Mouse (Mus musculus) urinary bladder, postnatal 4 days (tissue): ENCODE data around the gene Emc7.

Experiments used
- DNase-seq, 2 experiments: peaks; one replicate each; pipeline ENCODE4 v3.0.0; 2021 to 2022; ENCODE audit warnings: low spot score in 2 of 2

Gene Emc7

DNA sequence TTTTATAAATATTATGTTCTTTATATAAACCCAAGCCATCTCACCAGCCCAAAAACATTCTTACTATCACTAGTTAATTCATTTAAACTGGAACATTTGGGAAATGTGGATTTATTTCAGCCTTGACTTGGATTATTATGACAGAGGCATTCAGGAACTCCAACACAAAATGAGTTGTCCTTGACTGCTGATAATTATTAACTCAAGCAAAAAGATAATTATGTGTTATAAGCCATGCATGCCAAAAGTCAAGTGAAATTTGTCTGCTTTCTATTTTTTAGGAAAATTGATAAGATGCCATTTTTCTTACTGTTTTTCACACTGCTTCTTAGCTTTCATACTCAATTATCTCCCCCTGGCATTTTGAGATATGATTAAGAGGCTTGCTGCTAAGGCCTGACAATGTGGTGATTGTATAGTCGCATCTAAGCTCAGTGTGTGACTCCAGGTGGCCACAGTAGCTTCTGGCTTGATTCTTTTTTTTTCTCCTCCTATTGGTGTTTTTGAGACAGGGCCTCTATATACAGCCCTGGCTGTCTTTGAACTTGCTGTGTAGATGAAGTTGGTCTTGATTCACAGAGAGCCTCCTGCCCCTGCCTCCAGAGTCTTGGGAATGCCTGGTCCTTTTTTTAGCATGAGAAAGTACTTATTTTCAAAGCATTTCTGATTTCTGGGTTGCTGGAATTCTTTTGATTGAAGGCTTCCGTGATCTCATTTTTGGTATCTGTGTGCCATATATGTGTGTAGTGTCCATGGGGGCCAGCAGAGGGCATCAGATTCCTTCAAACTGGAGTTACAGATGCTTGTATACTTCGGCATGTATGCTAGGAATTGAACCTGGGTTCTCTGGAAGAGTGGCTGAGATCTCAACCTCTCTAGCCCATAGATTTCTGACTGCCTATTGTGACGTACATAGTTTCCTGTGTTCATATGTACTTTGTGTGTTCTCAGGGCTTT lies 66.0 kb downstream of the Emc7 start:
- DNase-seq, result no peak
